Mouse (Mus musculus) embryo, embryonic 10 days (tissue): ENCODE results near the gene Gatb.

Experiments used
- DNase-seq: peaks from one replicate; pipeline ENCODE4 v3.0.0-alpha.2; 2015; ENCODE audit warnings: low spot score

Gatb gene

GRCm38 (mm10) chr3:85594452-85594851, 20.5 kb downstream of the Gatb start:
- no peak for DNase-seq

GRCm38 (mm10) chr3:85599526-85599925, 25.6 kb downstream of the Gatb start:
- no peak for DNase-seq

- DNase-seq = peak; percentile 25
Observed at GRCm38 (mm10) chr3:85601841-85602305, 28.0 kb downstream of the Gatb start.

- DNase-seq = no peak
Observed at GRCm38 (mm10) chr3:85603811-85604210, 29.9 kb downstream of the Gatb start.

GRCm38 (mm10) chr3:85606912-85607311, 33.0 kb downstream of the Gatb start:
- DNase-seq = no peak

- no peak for DNase-seq
Observed at GRCm38 (mm10) chr3:85607753-85608152, 33.8 kb downstream of the Gatb start.

GRCm38 (mm10) chr3:85616389-85616788, 42.5 kb downstream of the Gatb start:
- no peak for DNase-seq

- no peak for DNase-seq
Observed at GRCm38 (mm10) chr3:85618885-85619284, 45.0 kb downstream of the Gatb start.

GRCm38 (mm10) chr3:85619345-85619744, 45.4 kb downstream of the Gatb start:
- DNase-seq = no peak

- no peak for DNase-seq
Observed at GRCm38 (mm10) chr3:85619751-85620150, 45.8 kb downstream of the Gatb start.

- DNase-seq = no peak
Observed at GRCm38 (mm10) chr3:85629895-85630510, 56.1 kb downstream of the Gatb start.

GRCm38 (mm10) chr3:85633733-85634132, 59.8 kb downstream of the Gatb start:
- DNase-seq = no peak

- DNase-seq = no peak
Observed at GRCm38 (mm10) chr3:85634389-85635125, 60.6 kb downstream of the Gatb start.

GRCm38 (mm10) chr3:85635126-85635419, 61.2 kb downstream of the Gatb start:
- no peak for DNase-seq

GRCm38 (mm10) chr3:85635591-85635990, 61.7 kb downstream of the Gatb start:
- no peak for DNase-seq

GRCm38 (mm10) chr3:85636716-85637447, 63.0 kb downstream of the Gatb start:
- DNase-seq = no peak

- DNase-seq = no peak
Observed at GRCm38 (mm10) chr3:85641751-85642150, 67.8 kb downstream of the Gatb start.

GRCm38 (mm10) chr3:85644814-85645213, 70.9 kb downstream of the Gatb start:
- DNase-seq = no peak

GRCm38 (mm10) chr3:85645517-85646004, 71.6 kb downstream of the Gatb start:
- no peak for DNase-seq

GRCm38 (mm10) chr3:85649176-85649575, 75.3 kb downstream of the Gatb start:
- no peak for DNase-seq

GRCm38 (mm10) chr3:85652727-85653665, 79.1 kb downstream of the Gatb start:
- DNase-seq = no peak

- DNase-seq = no peak
Observed at GRCm38 (mm10) chr3:85655538-85655937, 81.6 kb downstream of the Gatb start.
